Mouse (Mus musculus) adrenal gland (tissue): ENCODE results near the gene Ttll4.

Source experiments
- intact Hi-C: fragments of 180-260 bp; cut with DNase I; formaldehyde crosslinking; loops from one replicate; pipeline ENCODE4 v1.15.1; 2025

The Ttll4 gene

DNA sequence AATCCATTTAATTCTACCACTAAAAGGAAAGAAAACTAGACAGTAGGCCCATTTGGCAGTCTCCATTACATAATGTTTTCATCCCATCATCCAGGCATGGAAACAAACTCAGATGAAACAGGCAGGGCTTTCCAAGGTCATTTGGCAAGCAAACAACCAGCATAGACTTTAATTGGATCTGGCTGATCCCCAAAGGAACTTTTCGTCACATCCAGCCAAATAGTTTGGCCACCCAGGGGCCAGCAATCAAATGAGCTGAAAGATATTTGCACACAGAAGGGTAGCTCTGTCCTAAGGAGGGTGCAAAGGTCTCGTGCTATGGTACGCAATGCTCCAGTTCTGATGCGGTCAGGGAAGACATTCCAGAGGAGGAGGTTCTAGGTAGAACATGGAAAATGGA is 89.1 kb downstream of the Ttll4 start:
- intact Hi-C loops: loop anchor here (10.0 kb wide), 1 partner anchor 106 kb away; no protein-coding TSS in a partner anchor

DNA sequence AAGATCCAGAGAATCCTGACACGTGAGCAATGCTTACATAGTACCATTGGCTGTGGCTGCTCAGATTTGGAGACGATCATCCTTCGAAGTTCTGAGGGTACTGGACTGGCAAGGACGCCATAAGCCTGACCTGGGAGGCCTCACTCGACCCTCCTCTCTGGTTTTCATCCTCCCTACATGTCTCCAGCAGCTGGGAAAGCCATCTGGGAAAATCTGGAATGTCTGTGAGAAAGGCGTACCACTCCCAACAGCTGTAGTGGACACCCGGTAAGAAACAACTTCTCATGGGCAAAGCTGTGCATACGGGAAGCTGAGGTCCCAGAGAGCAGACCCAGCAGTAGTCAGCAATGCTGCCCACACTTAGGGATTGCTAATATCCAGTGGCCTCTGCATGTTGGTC is 90.6 kb downstream of the Ttll4 start:
- intact Hi-C loops: loop anchor here (10.0 kb wide), 1 partner anchor 107 kb away; no protein-coding TSS in a partner anchor

DNA sequence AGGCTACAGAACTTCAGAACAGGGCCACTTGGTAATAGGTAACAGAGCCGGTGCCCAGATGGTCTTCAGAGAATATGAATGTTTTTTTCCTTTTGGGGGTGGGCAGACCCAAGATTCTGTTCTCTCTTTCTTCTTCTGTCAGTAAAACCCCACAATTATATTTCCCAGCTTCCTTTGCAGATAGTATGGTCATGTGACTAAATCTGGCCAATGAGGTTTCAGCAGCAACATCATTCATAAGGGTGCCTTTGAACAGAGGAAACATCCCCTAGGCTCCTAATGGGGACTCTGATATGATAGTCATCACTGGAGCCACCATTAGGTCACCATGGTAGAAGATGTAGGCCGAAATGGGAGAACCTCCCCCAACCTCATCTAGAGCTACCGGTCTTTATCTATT is 91.3 kb downstream of the Ttll4 start:
- intact Hi-C loops: loop anchor here (10.0 kb wide), 1 partner anchor 108 kb away; no protein-coding TSS in a partner anchor
